Mouse (Mus musculus) C2C12 (cell line): Measurements from ENCODE around the gene Cep135.

Experiments
- CEBPB ChIP-seq: IDR thresholded peaks from one replicate; pipeline ENCODE4 v1.6.1; 2011; ENCODE audit warnings: low read depth, mild to moderate bottlenecking, control low read depth, moderate library complexity
- CTCF ChIP-seq: IDR thresholded peaks from one replicate; pipeline ENCODE4 v1.5.1; 2011; ENCODE audit not compliant: control insufficient read depth, insufficient read depth, insufficient read length
- FOSL1 ChIP-seq: IDR thresholded peaks from one replicate; pipeline ENCODE4 v1.8.0; 2011; ENCODE audit warnings: mild to moderate bottlenecking, low read length; ENCODE audit not compliant: poor library complexity, insufficient read depth, severe bottlenecking
- MAX ChIP-seq: IDR thresholded peaks from one replicate; pipeline ENCODE4 v1.6.1; 2011; ENCODE audit warnings: mild to moderate bottlenecking, control low read depth
- MYOD1 ChIP-seq: IDR thresholded peaks from one replicate; pipeline ENCODE4 v1.6.1; 2011; ENCODE audit warnings: low read depth; ENCODE audit not compliant: control insufficient read depth, insufficient read length
- USF1 ChIP-seq: IDR thresholded peaks from one replicate; pipeline ENCODE4 v1.6.1; 2011; ENCODE audit warnings: low read depth, mild to moderate bottlenecking, control low read depth, moderate library complexity

- TF ChIP-seq CTCF (no peak), MYOD1 (no peak), USF1 (no peak), CEBPB (no peak), FOSL1 (no peak), MAX (no peak)
These were observed 47.1 kb downstream of the Cep135 start for GRCm38 (mm10) chr5:76635592-76635991.
